ENCODE assay signal across 14 mouse cellular contexts in the genomic region with DNA sequence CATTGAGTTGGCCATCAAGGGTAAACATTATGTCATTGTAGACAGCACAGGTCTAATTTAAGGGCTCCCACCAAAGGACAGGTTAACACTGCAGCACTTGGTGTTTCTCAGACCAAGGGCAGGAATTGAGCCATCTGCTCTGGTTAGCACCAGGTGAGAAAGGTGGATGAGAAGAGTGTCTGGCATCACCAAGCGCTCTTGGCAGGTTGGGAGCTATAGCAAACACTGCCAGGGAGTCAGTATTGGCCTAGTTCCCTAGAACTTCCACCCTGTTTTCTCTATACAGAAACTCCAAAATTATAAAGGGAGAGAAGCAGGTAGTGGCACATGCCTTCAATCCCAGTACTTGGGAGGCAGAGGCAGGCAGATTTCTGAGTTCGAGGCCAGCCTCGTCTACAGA.
"Had no signal": no experiment of that assay in that cellular context is flagged by ENCODE, and none has a peak within 500 bp of the region (broad histone marks: within the 10 kb centered on the region; RNA-seq: fewer than 3 reads in every experiment).

No protein-coding gene starts in this region.

- DNase-seq: kidney, postnatal 14 days; layer of hippocampus, postnatal 36 days; lung, adult 2 months; lung, postnatal 36 days; midbrain, embryonic 14.5 days; right cerebral cortex, adult 18-20 months; right cerebral cortex, postnatal 25 days; thymus, postnatal 4 days had no signal

- ATAC-seq: lung, postnatal 0 days had no signal

- H3K4me2 ChIP-seq: limb, embryonic 12.5 days; liver, embryonic 11.5 days; liver, embryonic 15.5 days; neural tube, embryonic 15.5 days had no signal

- H3K4me1 ChIP-seq: limb, embryonic 12.5 days; liver, embryonic 15.5 days; neural tube, embryonic 15.5 days had no signal

- H3K9me3 ChIP-seq: limb, embryonic 12.5 days; liver, embryonic 15.5 days; neural tube, embryonic 15.5 days had no signal

- H3K36me3 ChIP-seq: limb, embryonic 12.5 days; liver, embryonic 15.5 days; neural tube, embryonic 15.5 days had no signal

- H3K4me3 ChIP-seq: limb, embryonic 12.5 days; liver, embryonic 15.5 days; myocyte; neural tube, embryonic 15.5 days had no signal

- H3K9ac ChIP-seq: limb, embryonic 12.5 days; liver, embryonic 15.5 days; neural tube, embryonic 15.5 days had no signal

- H3K27ac ChIP-seq: limb, embryonic 12.5 days; liver, embryonic 15.5 days; neural tube, embryonic 15.5 days had no signal

- H3K27me3 ChIP-seq: limb, embryonic 12.5 days; liver, embryonic 15.5 days; neural tube, embryonic 15.5 days had no signal
